Mouse (Mus musculus) neural tube, embryonic 12.5 days (tissue): ENCODE measurements around the gene Gm43064. TPM values are rescaled to one million over a fixed set of nuclear protein-coding genes. Genes with fewer than 3 reads are reported as not detected.

Experiments
- ATAC-seq: fragments of 200-750 bp; cut with Nextera tagmentation; 2 replicates; pipeline ENCODE4 v1.8.0; 2017; ENCODE audit warnings: low read depth, mild to moderate bottlenecking, moderate TSS enrichment, moderate library complexity; ENCODE audit not compliant: low FRiP score
- H3K27ac ChIP-seq: fragments of 300-500 bp; sonication (generic); 2 replicates; pipeline ENCODE4 v1.5.1; 2016
- H3K27me3 ChIP-seq: fragments of 300-500 bp; sonication (generic); replicated peaks from 2 replicates; pipeline ENCODE4 v1.6.1; 2016; ENCODE audit warnings: mild to moderate bottlenecking
- H3K36me3 ChIP-seq: fragments of 300-500 bp; sonication (generic); 2 replicates; pipeline ENCODE4 v1.6.1; 2016; ENCODE audit warnings: mild to moderate bottlenecking
- H3K4me1 ChIP-seq: fragments of 300-500 bp; sonication (generic); 2 replicates; pipeline ENCODE4 v1.6.1; 2016
- H3K4me2 ChIP-seq: fragments of 300-500 bp; sonication (generic); replicated peaks from 2 replicates; pipeline ENCODE4 v1.6.1; 2016; ENCODE audit warnings: mild to moderate bottlenecking
- H3K4me3 ChIP-seq: fragments of 300-500 bp; sonication (generic); 2 replicates; pipeline ENCODE4 v1.5.1; 2016
- H3K9ac ChIP-seq: fragments of 300-500 bp; sonication (generic); 2 replicates; pipeline ENCODE4 v1.6.1; 2016; ENCODE audit warnings: mild to moderate bottlenecking
- H3K9me3 ChIP-seq: fragments of 300-500 bp; sonication (generic); 2 replicates; pipeline ENCODE4 v1.6.1; 2016; ENCODE audit warnings: mild to moderate bottlenecking
- WGBS: fragments of 180-500 bp; shearing (Covaris S2); methylation state at CpG from one replicate; pipeline ENCODE4 v1.1.7; 2016; 5-methylcytosine and 5-hydroxymethylcytosine counted together
- polyA plus RNA-seq: library from polyadenylated mRNA; unstranded; fragments of >200 nt; fragmentation: Nextera tagmentation; extraction: Ambion mirVana; gene quantifications from 2 replicates; pipeline ENCODE4 v1.2.1, GENCODE M21; 2016

Gm43064 gene
- 0.23 and 0.32 TPM in 2 replicates for polyA plus RNA-seq

- Histone ChIP-seq H3K27ac (peak within 1 kb of the TSS; percentile 82; the same call in 1 of the 2 replicates), H3K4me2 (peak within 1 kb of the TSS; percentile 83), H3K4me3 (peak within 1 kb of the TSS; percentile 75), H3K9ac (peak within 1 kb of the TSS; percentile 76), H3K27me3 (no peaks in the 10 kb centered on the region), H3K4me1 (peaks cover 13% of the 10 kb centered on the region), H3K36me3 (peaks cover 18% of the 10 kb centered on the region; the same call in 1 of the 2 replicates), H3K9me3 (no peaks in the 10 kb centered on the region)
- peak; percentile 98 for ATAC-seq
- under 1% methylated on average over 64 of the region's 70 CpGs for WGBS
Observed at GRCm38 (mm10) chr3:103808891-103809798, at the start of gene Gm43064, which contains the start of the genes Dclre1b and Ap4b1. Gene Gm43064 (plus strand): TSS chr3:103809573. Gene Dclre1b (minus strand): TSS chr3:103809444. Gene Ap4b1 (plus strand): TSS chr3:103809520.

- no peaks in the 10 kb centered on the region for H3K4me1 ChIP-seq
- no peak overlapping the region for H3K9ac ChIP-seq
- no peaks in the 10 kb centered on the region for H3K9me3 ChIP-seq
- peaks cover 25% of the 10 kb centered on the region for H3K36me3 ChIP-seq
- ATAC-seq = no peak
- 63% methylated on average over 3 of the region's 3 CpGs for WGBS
- no peak overlapping the region for H3K27ac ChIP-seq
- H3K27me3 ChIP-seq = no peaks in the 10 kb centered on the region
- no peak overlapping the region for H3K4me2 ChIP-seq
- H3K4me3 ChIP-seq = no peak overlapping the region
Observed at GRCm38 (mm10) chr3:103766789-103767188, 42.6 kb upstream of the Gm43064 start.

DNA sequence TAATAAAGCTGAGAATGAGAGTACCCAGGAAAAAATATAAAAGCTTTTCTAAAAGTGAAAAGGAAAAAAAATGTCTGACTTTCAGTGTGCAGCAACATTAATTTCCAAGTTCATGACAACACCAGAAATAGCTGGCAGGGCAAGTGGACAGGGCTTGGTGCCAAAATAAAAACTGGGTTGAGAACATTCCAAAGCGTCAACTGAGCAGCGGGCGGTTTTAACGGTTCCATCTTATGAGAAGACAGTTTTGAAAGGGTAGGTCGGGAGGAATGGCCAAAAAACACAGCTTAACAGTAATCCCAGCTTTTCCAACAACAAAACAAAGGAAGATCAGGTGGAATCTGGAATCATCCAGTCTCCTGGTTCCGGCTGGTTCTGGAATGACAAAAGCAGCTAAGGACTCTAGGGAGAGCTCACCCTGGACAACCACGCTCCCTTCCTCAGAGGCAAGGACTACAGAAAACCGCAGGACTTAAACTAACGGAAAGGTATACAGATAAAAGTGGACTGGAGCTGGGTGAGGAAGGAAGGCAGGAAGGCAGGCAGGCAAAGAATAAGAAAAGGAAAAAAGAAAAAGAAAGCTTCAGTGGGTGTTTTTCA lies 37.7 kb upstream of the Gm43064 start:
- H3K27ac ChIP-seq = no peak overlapping the region
- ATAC-seq = no peak
- H3K4me2 ChIP-seq = no peak overlapping the region
- whole genome bisulfite sequencing = 88% methylated on average over 9 of the region's 9 CpGs
- H3K4me1 ChIP-seq = no peaks in the 10 kb centered on the region
- peaks cover 8% of the 10 kb centered on the region; the same call in 1 of the 2 replicates for H3K36me3 ChIP-seq
- no peak overlapping the region for H3K9ac ChIP-seq
- no peaks in the 10 kb centered on the region for H3K27me3 ChIP-seq
- H3K4me3 ChIP-seq = no peak overlapping the region
- H3K9me3 ChIP-seq = no peaks in the 10 kb centered on the region

- ATAC-seq = no peak
- H3K4me2 ChIP-seq = no peak overlapping the region
- no peak overlapping the region for H3K27ac ChIP-seq
- no peak overlapping the region for H3K9ac ChIP-seq
- WGBS = 83% methylated on average over 4 of the region's 4 CpGs
- H3K4me1 ChIP-seq = no peaks in the 10 kb centered on the region
- no peaks in the 10 kb centered on the region for H3K27me3 ChIP-seq
- H3K36me3 ChIP-seq = peaks cover 19% of the 10 kb centered on the region
- no peak overlapping the region for H3K4me3 ChIP-seq
- H3K9me3 ChIP-seq = no peaks in the 10 kb centered on the region
Observed at GRCm38 (mm10) chr3:103772846-103773245, 36.5 kb upstream of the Gm43064 start.

DNA sequence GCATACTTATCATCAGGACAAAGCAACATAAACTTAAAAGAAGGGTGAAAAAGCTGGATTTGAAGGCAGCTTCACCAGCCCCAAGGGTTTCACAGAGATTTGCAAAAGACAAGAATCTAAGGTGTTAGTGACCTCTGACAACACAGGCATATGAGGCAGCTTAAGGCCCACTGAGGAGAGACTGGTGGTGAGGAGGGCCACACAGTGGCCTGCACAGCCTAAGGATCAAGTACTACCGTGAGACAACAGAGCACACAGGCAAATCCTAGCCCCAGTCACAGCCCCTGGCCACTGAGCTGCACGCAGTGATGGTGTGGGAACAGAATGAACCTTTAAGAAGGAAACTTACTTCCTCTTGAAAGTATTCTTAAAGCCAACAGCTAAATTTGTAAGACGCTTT lies 35.9 kb upstream of the Gm43064 start:
- 88% methylated on average over 3 of the region's 3 CpGs for WGBS
- H3K36me3 ChIP-seq = peaks cover 18% of the 10 kb centered on the region
- H3K9me3 ChIP-seq = no peaks in the 10 kb centered on the region
- no peak for ATAC-seq
- H3K9ac ChIP-seq = no peak overlapping the region
- no peaks in the 10 kb centered on the region for H3K4me1 ChIP-seq
- no peak overlapping the region for H3K4me2 ChIP-seq
- no peak overlapping the region for H3K4me3 ChIP-seq
- H3K27me3 ChIP-seq = no peaks in the 10 kb centered on the region
- H3K27ac ChIP-seq = no peak overlapping the region

GRCm38 (mm10) chr3:103774009-103774408 lies 35.4 kb upstream of the Gm43064 start:
- ATAC-seq = no peak
- Histone ChIP-seq H3K4me3 (no peak overlapping the region), H3K27ac (no peak overlapping the region), H3K9me3 (no peaks in the 10 kb centered on the region), H3K4me1 (no peaks in the 10 kb centered on the region), H3K9ac (no peak overlapping the region), H3K27me3 (no peaks in the 10 kb centered on the region), H3K36me3 (peaks cover 14% of the 10 kb centered on the region), H3K4me2 (no peak overlapping the region)
- whole genome bisulfite sequencing = 88% methylated on average over 15 of the region's 15 CpGs

- Histone ChIP-seq H3K36me3 (peaks cover 14% of the 10 kb centered on the region), H3K4me2 (no peak overlapping the region), H3K27ac (no peak overlapping the region), H3K27me3 (no peaks in the 10 kb centered on the region), H3K4me3 (no peak overlapping the region), H3K9me3 (no peaks in the 10 kb centered on the region), H3K9ac (no peak overlapping the region), H3K4me1 (no peaks in the 10 kb centered on the region)
- WGBS = 92% methylated on average over 11 of the region's 11 CpGs
- ATAC-seq = no peak
Observed at GRCm38 (mm10) chr3:103777940-103778339, 31.4 kb upstream of the Gm43064 start.

DNA sequence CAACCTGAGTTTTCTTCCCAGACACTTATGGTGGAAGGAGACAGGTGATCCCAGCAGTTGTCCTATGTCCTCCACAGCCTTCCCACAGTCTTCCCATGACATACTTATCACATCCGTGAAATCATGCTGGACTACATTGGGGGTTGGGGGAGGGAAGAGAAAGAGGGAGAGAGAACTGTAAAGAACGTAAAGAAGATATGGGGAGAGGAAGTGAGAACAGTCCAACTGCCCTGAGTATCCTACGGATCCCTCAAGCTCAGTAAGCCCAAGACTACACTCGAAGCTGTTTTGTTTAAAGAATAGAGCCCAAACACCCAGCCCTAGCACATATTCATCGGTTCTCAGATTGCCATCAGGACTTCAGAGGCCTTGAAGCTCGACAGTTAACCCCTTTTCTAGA lies 30.7 kb upstream of the Gm43064 start:
- Histone ChIP-seq H3K27ac (no peak overlapping the region), H3K36me3 (peaks cover 14% of the 10 kb centered on the region), H3K9me3 (no peaks in the 10 kb centered on the region), H3K9ac (no peak overlapping the region), H3K4me1 (no peaks in the 10 kb centered on the region), H3K4me3 (no peak overlapping the region), H3K4me2 (no peak overlapping the region), H3K27me3 (no peaks in the 10 kb centered on the region)
- no peak for ATAC-seq
- 93% methylated on average over 6 of the region's 6 CpGs for WGBS

DNA sequence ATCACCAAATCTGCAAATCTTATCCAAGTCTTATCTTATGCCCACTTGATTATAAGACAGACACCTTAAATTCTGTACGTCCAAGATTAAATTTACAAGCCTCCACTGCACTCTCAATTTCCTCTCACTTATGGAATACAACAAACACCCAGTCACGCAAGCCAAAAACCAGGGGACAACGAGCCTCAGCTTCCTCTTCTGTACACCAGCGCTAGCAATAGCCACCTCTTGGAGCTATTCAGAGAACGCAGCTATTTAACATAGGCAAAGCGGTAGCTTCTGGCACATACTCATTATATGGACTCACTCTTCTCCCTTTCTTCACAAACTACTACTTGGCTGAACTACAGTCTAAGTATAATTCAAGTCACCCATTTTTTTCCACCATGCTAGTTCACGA lies 30.2 kb upstream of the Gm43064 start:
- H3K36me3 ChIP-seq = peaks cover 14% of the 10 kb centered on the region
- no peak overlapping the region for H3K27ac ChIP-seq
- no peak overlapping the region for H3K9ac ChIP-seq
- no peaks in the 10 kb centered on the region for H3K9me3 ChIP-seq
- H3K4me1 ChIP-seq = no peaks in the 10 kb centered on the region
- no peak overlapping the region for H3K4me3 ChIP-seq
- H3K4me2 ChIP-seq = no peak overlapping the region
- ATAC-seq = no peak
- 91% methylated on average over 7 of the region's 7 CpGs for WGBS
- H3K27me3 ChIP-seq = no peaks in the 10 kb centered on the region

- no peaks in the 10 kb centered on the region for H3K9me3 ChIP-seq
- no peak for ATAC-seq
- no peak overlapping the region for H3K4me2 ChIP-seq
- WGBS = 82% methylated on average over 3 of the region's 3 CpGs
- no peak overlapping the region for H3K9ac ChIP-seq
- no peak overlapping the region for H3K27ac ChIP-seq
- no peaks in the 10 kb centered on the region for H3K27me3 ChIP-seq
- H3K36me3 ChIP-seq = peaks cover 14% of the 10 kb centered on the region
- 0 out of 2 replicates have a peak, but pooled peaks cover 5% of the 10 kb centered on the region for H3K4me1 ChIP-seq
- H3K4me3 ChIP-seq = no peak overlapping the region
Observed at GRCm38 (mm10) chr3:103780271-103780670, 29.1 kb upstream of the Gm43064 start.

DNA sequence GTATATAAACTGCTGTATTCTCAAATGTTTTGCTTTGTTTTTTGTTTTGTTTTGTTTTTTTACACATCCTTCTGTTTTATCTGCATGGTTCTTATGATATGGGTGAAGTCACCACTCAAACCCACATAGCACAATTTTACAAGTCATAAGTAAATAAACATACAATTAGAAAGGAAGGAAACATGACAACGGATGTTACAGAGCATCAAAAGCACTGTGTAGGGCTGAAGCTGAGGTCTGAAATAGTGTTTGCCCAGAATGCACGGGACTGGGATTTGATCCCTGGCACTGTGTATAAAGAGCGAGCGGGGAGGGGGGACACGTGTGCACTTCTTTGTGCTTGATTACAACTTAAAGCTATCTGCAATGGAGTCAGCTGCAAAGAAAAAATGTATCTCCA lies 28.6 kb upstream of the Gm43064 start:
- Histone ChIP-seq H3K4me2 (no peak overlapping the region), H3K4me1 (0 out of 2 replicates have a peak, but pooled peaks cover 6% of the 10 kb centered on the region), H3K27ac (no peak overlapping the region), H3K9ac (no peak overlapping the region), H3K27me3 (no peaks in the 10 kb centered on the region), H3K9me3 (no peaks in the 10 kb centered on the region), H3K4me3 (no peak overlapping the region), H3K36me3 (peaks cover 14% of the 10 kb centered on the region)
- no peak for ATAC-seq
- 86% methylated on average over 5 of the region's 5 CpGs for WGBS

GRCm38 (mm10) chr3:103782844-103783609 lies 26.3 kb upstream of the Gm43064 start:
- ATAC-seq = no peak
- Histone ChIP-seq H3K4me3 (no peak overlapping the region), H3K9me3 (no peaks in the 10 kb centered on the region), H3K36me3 (peaks cover 1% of the 10 kb centered on the region), H3K27me3 (no peaks in the 10 kb centered on the region), H3K4me2 (no peak overlapping the region), H3K9ac (no peak overlapping the region), H3K27ac (no peak overlapping the region), H3K4me1 (0 out of 2 replicates have a peak, but pooled peaks cover 6% of the 10 kb centered on the region)
- 92% methylated on average over 4 of the region's 4 CpGs for WGBS
